Mouse (Mus musculus): ENCODE measurements around the gene Myo18b. TPM values are rescaled to one million over a fixed set of nuclear protein-coding genes. Genes with fewer than 3 reads are reported as not detected.

Gene Myo18b
- polyA plus RNA-seq, 1 experiment = 5.5 TPM

DNA sequence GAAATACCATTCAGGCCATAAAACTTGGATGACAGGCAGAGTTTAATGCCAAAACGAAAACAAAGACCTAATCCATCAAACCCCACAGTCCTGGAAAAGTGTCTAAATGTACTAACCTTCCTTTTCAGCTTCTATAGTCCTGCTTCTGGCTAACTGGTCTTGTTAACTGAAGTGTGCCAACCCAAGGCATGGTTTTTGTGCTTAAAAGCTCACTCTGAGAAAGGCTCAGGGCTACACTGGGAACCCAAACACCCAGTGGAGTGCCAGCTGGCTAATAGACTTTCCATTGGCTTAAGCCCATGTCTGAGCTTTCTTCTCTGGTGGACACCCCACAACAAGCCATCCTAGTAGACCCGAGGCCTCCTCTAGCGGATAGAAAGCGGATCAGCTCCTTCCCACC lies 244.1 kb downstream of the Myo18b start:
- 69% methylated on average over 4 of the region's 4 CpGs for WGBS
- Histone ChIP-seq H3K4me1 (ENCODE audit: control insufficient read depth, insufficient read depth, low read length) (no peaks in the 10 kb centered on the region), H3K4me3 (replicated peaks; ENCODE audit: extremely low read depth, low read depth, low read length) (no peak overlapping the region)
- DNase-seq = no peak
- no peak for TF ChIP-seq POLR2A (IDR thresholded peaks at IDR 0.05; ENCODE audit: borderline replicate concordance, extremely low read depth, low read depth, low read length)
- TF ChIP-seq CTCF (IDR thresholded peaks at IDR 0.05; ENCODE audit: insufficient read depth, low read length) = no peak

DNA sequence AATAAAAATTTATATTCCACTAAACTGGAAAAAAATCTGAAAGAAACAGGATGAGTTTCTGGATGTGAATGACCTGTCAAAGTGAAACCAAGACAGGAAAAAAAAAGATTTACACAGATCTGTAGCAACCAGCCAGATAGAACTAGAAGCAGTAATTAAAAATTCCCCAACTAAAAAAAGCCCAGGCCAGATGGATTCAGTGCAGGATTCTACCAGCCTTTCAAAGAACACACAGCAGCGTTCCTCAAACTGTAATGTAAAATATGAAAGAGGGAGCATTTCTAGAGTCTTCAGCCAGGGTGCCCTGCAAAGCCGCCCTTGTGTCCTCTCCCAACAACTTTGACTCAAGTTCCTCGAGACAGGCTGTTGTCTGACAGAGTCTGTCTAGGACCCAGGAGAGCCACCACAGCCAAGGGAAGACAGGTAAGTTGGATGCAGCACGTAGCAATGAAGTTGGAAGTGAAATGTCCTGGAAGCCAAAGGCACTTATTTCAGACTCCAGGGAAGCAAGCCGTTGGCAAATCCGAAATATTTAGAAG lies 246.9 kb downstream of the Myo18b start:
- DNase-seq = no peak
- no peak overlapping the region for H3K4me3 ChIP-seq (replicated peaks; ENCODE audit: extremely low read depth, low read depth, low read length)
- 73% methylated on average over 6 of the region's 6 CpGs for WGBS
- TF ChIP-seq CTCF (IDR thresholded peaks at IDR 0.05; ENCODE audit: insufficient read depth, low read length) (no peak), POLR2A (IDR thresholded peaks at IDR 0.05; ENCODE audit: borderline replicate concordance, extremely low read depth, low read depth, low read length) (no peak)
- H3K4me1 ChIP-seq (ENCODE audit: control insufficient read depth, insufficient read depth, low read length) = no peaks in the 10 kb centered on the region

DNA sequence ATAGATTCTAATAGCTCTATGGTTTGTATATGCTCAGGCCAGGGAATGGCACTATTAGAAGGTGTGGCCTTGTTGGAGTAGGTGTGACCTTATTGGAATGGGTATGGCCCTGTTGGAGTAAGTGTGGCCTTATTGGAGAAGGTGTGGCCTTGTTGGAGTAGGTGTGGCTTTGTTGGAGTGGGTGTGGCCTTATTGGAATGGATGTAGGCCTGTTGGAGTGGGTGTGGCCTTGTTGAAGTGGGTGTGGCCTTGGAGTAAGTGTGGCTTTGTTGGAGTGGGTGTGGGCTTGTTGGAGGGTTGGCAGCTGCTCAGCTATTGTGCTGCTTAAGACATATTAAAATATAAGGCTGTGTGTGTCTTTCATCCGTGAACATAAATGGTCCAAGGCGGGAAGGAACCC lies 249.3 kb downstream of the Myo18b start:
- TF ChIP-seq CTCF (IDR thresholded peaks at IDR 0.05; ENCODE audit: insufficient read depth, low read length) (no peak), POLR2A (IDR thresholded peaks at IDR 0.05; ENCODE audit: borderline replicate concordance, extremely low read depth, low read depth, low read length) (no peak)
- no peak for DNase-seq
- Histone ChIP-seq H3K4me3 (replicated peaks; ENCODE audit: extremely low read depth, low read depth, low read length) (no peak overlapping the region), H3K4me1 (ENCODE audit: control insufficient read depth, insufficient read depth, low read length) (no peaks in the 10 kb centered on the region)
- WGBS = 75% methylated on average over 2 of the region's 2 CpGs

DNA sequence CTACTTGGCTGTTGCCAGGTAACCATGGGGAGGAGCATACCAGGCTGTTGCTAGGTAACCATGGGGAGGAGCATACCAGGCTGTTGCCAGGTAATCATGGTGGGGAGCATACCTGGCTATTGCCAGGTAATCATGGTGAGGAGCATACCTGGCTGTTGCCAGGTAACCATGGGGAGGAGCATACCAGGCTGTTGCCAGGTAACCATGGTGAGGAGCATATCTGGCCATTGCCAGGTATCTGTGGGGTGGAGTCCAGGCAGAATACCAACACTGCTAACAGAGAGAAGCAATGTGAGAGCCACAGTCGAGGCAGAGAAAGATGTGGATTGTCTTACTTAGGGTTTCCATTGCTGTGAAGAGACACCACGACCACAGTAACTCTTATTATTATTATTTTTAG lies 250.6 kb downstream of the Myo18b start:
- TF ChIP-seq CTCF (IDR thresholded peaks at IDR 0.05; ENCODE audit: insufficient read depth, low read length) (no peak), POLR2A (IDR thresholded peaks at IDR 0.05; ENCODE audit: borderline replicate concordance, extremely low read depth, low read depth, low read length) (no peak)
- 77% methylated on average over 2 of the region's 2 CpGs for WGBS
- no peak overlapping the region for H3K4me3 ChIP-seq (replicated peaks; ENCODE audit: extremely low read depth, low read depth, low read length)
- H3K4me1 ChIP-seq (ENCODE audit: control insufficient read depth, insufficient read depth, low read length) = no peaks in the 10 kb centered on the region
- DNase-seq = no peak

DNA sequence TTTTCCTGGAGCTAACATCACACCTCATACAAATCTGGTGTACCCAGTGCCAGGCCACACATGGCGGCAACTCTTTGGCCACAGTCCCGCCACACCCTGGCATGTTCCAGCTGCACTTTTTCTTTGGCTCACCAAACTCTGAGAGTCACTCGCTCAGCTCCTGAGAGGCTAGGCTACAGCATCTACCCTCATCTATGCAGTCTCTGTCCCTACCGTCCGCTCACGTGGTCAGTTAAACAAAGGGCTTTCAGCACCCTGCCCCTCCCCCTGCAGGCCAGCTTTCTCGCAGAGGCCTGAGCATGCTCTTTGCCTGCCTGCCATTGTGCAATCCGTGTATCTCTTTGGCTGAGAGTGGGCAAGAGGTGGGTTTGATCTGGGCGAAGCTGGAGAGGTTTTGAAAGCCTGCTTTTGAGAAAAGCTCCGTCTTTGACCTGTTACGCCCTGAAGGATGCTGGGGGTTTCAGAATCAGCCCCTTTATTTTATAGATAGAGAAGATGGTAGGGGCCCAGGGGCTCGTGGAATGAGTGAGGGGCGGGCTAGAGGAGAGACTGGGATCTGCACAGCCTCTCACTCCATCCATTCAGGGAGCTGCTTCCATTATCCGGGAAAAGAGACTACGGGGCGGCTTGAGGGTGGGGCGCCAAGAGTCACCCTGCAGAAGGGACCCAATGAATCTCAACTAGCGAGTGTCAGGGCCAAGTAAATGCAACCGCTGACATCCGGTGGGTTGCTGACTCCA lies 252.5 kb downstream of the Myo18b start:
- Histone ChIP-seq H3K4me1 (ENCODE audit: control insufficient read depth, insufficient read depth, low read length) (no peaks in the 10 kb centered on the region), H3K4me3 (replicated peaks; ENCODE audit: extremely low read depth, low read depth, low read length) (no peak overlapping the region)
- peak; percentile 37 for DNase-seq
- 49% methylated on average over 20 of the region's 20 CpGs for WGBS
- TF ChIP-seq CTCF (IDR thresholded peaks at IDR 0.05; ENCODE audit: insufficient read depth, low read length) (no peak), POLR2A (IDR thresholded peaks at IDR 0.05; ENCODE audit: borderline replicate concordance, extremely low read depth, low read depth, low read length) (no peak)

DNA sequence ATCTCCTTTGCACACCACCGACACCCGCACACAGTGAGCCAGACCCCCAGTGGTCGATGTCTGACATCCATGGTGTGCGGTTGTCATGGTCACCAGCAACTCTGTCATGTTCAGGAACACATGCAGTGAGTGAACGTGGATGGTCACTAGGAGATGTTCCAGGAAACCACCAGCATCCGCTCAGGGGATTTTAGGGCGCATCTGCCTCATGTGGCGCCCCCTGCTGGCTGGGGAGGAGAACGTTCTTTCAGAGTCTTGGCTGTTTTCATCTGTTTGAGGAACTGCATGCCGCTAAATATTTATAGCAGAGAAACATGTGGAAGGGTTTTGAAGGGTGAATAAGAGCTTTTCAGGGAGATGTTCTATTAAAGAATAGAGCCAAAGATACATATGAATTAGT lies 253.4 kb downstream of the Myo18b start:
- no peak for DNase-seq
- no peak overlapping the region for H3K4me3 ChIP-seq (replicated peaks; ENCODE audit: extremely low read depth, low read depth, low read length)
- no peaks in the 10 kb centered on the region for H3K4me1 ChIP-seq (ENCODE audit: control insufficient read depth, insufficient read depth, low read length)
- TF ChIP-seq CTCF (IDR thresholded peaks at IDR 0.05; ENCODE audit: insufficient read depth, low read length) (peak; percentile 49), POLR2A (IDR thresholded peaks at IDR 0.05; ENCODE audit: borderline replicate concordance, extremely low read depth, low read depth, low read length) (no peak)
- WGBS = 64% methylated on average over 10 of the region's 10 CpGs

DNA sequence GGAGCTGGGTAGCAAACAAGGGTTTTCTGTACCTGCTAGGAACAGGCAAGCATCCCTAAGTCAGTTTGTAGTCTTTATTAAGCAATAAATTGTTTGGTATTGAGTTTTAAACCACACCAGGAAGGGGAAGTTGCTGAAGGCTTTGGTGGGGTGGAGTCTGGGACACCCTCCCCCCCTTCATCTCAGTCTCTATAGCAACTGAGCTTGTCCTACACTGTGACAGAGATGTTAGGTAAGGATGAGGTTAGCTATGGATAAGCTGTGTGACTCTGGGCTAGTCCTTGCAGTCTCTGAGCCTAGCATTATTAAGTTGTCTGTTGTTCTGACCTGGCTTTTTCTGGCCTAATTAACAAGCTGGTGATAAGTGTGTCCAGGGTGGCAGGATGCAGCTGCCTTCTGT lies 254.4 kb downstream of the Myo18b start:
- TF ChIP-seq POLR2A (IDR thresholded peaks at IDR 0.05; ENCODE audit: borderline replicate concordance, extremely low read depth, low read depth, low read length) = no peak
- TF ChIP-seq CTCF (IDR thresholded peaks at IDR 0.05; ENCODE audit: insufficient read depth, low read length) = no peak
- no peak for DNase-seq
- H3K4me3 ChIP-seq (replicated peaks; ENCODE audit: extremely low read depth, low read depth, low read length) = no peak overlapping the region
- no peaks in the 10 kb centered on the region for H3K4me1 ChIP-seq (ENCODE audit: control insufficient read depth, insufficient read depth, low read length)

DNA sequence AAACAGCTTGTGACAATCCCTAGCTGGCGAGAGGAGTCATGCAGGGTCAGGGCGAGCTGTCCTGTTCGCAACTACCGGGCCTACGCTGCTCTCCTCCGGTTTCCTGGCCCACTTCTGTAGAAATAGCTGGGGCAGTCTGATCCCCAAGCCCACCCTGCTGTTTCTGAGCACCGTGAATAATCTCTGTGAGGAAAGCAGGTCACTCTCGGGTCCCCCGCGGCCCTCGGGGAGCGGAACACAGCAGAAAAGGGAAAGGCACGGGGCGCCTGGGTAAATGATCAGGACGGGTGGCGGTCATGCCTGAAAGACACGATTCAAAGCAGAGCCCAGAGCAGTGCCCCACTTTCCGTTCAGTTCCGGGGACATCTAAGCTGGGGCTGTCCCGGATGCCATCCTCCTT lies 255.0 kb downstream of the Myo18b start:
- 19% methylated on average over 20 of the region's 20 CpGs for WGBS
- no peak for TF ChIP-seq POLR2A (IDR thresholded peaks at IDR 0.05; ENCODE audit: borderline replicate concordance, extremely low read depth, low read depth, low read length)
- TF ChIP-seq CTCF (IDR thresholded peaks at IDR 0.05; ENCODE audit: insufficient read depth, low read length) = no peak
- Histone ChIP-seq H3K4me1 (ENCODE audit: control insufficient read depth, insufficient read depth, low read length) (no peaks in the 10 kb centered on the region), H3K4me3 (replicated peaks; ENCODE audit: extremely low read depth, low read depth, low read length) (no peak overlapping the region)
- no peak for DNase-seq

DNA sequence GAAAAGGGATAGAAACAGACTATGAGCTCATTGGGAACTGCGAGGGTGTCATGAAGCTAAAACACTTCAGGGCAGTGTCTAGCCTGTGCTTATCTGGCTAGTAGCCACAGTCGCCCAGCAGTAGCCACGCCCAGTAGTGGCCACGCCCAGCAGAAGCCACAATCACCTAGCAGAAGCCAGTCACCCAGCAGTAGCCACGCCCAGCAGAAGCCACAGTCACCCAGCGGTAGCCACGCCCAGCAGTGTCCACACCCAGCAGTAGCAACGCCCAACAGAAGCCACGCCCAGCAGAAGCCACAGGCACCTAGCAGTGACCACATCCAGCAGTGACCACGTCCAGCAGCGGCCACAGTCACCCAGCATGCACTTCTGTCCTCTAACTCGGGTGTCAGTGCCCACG lies 255.5 kb downstream of the Myo18b start:
- no peak for TF ChIP-seq POLR2A (IDR thresholded peaks at IDR 0.05; ENCODE audit: borderline replicate concordance, extremely low read depth, low read depth, low read length)
- no peak for TF ChIP-seq CTCF (IDR thresholded peaks at IDR 0.05; ENCODE audit: insufficient read depth, low read length)
- DNase-seq = no peak
- Histone ChIP-seq H3K4me1 (ENCODE audit: control insufficient read depth, insufficient read depth, low read length) (no peaks in the 10 kb centered on the region), H3K4me3 (replicated peaks; ENCODE audit: extremely low read depth, low read depth, low read length) (no peak overlapping the region)
- WGBS = 15% methylated on average over 13 of the region's 13 CpGs

Other genes with a start within 250 kb of the Myo18b start
- 20.2 and 33.0 TPM in 2 replicates for gene Grk3, start 119.4 kb upstream of the Myo18b start, polyA plus RNA-seq (2012; rRNA removed)
- not detected in 2 replicates for gene Crybb2, start 173.8 kb upstream of the Myo18b start, polyA plus RNA-seq (2012; rRNA removed)
- 5.2 and 5.7 TPM in 2 replicates for gene Crybb3, start 185.2 kb upstream of the Myo18b start, polyA plus RNA-seq (2012; rRNA removed)

All from lung, adult 2 months (tissue).